Mouse (Mus musculus) yolk sac, embryonic 10.5 days (tissue): ENCODE data around the gene Exph5.

Experiments
- DNase-seq: peaks from one replicate; pipeline ENCODE4 v3.0.0-alpha.2; 2017; ENCODE audit warnings: low spot score

Gene Exph5

GRCm38 (mm10) chr9:53404753-53405722, 103.6 kb downstream of the Exph5 start:
- peak; percentile 82 for DNase-seq

GRCm38 (mm10) chr9:53408548-53408947, 107.1 kb downstream of the Exph5 start:
- DNase-seq: no peak

GRCm38 (mm10) chr9:53408953-53409361, 107.5 kb downstream of the Exph5 start:
- no peak for DNase-seq

- DNase-seq: no peak
Observed at GRCm38 (mm10) chr9:53409427-53409826, 108.0 kb downstream of the Exph5 start.

- DNase-seq: peak; percentile 33
Observed at GRCm38 (mm10) chr9:53422133-53422896, 120.8 kb downstream of the Exph5 start.

- no peak for DNase-seq
Observed at GRCm38 (mm10) chr9:53426726-53427125, 125.3 kb downstream of the Exph5 start.
